Comparison of ENCODE assay signal across 12 mouse cellular contexts in genomic region chr7:81993140-81993539, GRCm38 (mm10). TPM values are rescaled to one million over a fixed set of nuclear protein-coding genes. Genes with fewer than 3 reads are reported as not detected.
DNase-seq lines count a peak whose midpoint lies in the region; ATAC-seq and TF ChIP-seq lines count a peak whose summit lies in the region.
"Had no signal": no experiment of that assay in that cellular context is flagged by ENCODE, and none has a peak within 500 bp of the region (broad histone marks: within the 10 kb centered on the region; RNA-seq: fewer than 3 reads in every experiment).

No protein-coding gene starts in this region.

- H3K27me3 ChIP-seq in heart, embryonic 13.5 days (replicated peaks): peaks cover 92% of the 10 kb centered on the region
- peaks cover 77% of the 10 kb centered on the region for H3K27me3 ChIP-seq in lung, embryonic 14.5 days (ENCODE audit: insufficient read depth, low read length)
- H3K27me3 ChIP-seq in embryonic facial prominence, embryonic 10.5 days (replicated peaks; ENCODE audit: low read depth, poor library complexity, severe bottlenecking): peaks cover 92% of the 10 kb centered on the region
- H3K27me3 ChIP-seq in limb, embryonic 12.5 days: peaks cover 77% of the 10 kb centered on the region

- H3K36me3 ChIP-seq in heart, embryonic 13.5 days: no peaks in the 10 kb centered on the region
- no peaks in the 10 kb centered on the region for H3K36me3 ChIP-seq in lung, embryonic 14.5 days (ENCODE audit: insufficient read depth)
- H3K36me3 ChIP-seq in embryonic facial prominence, embryonic 10.5 days (replicated peaks): no peaks in the 10 kb centered on the region
- no peaks in the 10 kb centered on the region for H3K36me3 ChIP-seq in limb, embryonic 12.5 days
- H3K36me3 ChIP-seq: hindbrain, embryonic 15.5 days had no signal

- no peak for DNase-seq in heart, adult 18-20 months
- DNase-seq in lung, embryonic 14.5 days: no peak
- DNase-seq in lung, postnatal 10 days: no peak
- no peak for DNase-seq in embryonic facial prominence, embryonic 10.5 days (ENCODE audit: low spot score)
- DNase-seq in ovary, adult 18-20 months (ENCODE audit: low spot score): no peak
- DNase-seq in frontal cortex, postnatal 36 days (ENCODE audit: low spot score in 2 of 2): no peak
- DNase-seq: gastrocnemius, postnatal 36 days; right cerebral cortex, postnatal 25 days had no signal

- H3K4me3 ChIP-seq in heart, embryonic 13.5 days: peak overlapping the region; percentile 54
- no peak overlapping the region for H3K4me3 ChIP-seq in lung, embryonic 14.5 days (ENCODE audit: low read depth, low read length)
- H3K4me3 ChIP-seq in embryonic facial prominence, embryonic 10.5 days: peak overlapping the region; percentile 68
- peak overlapping the region; percentile 66; the same call in 1 of the 2 replicates for H3K4me3 ChIP-seq in limb, embryonic 12.5 days (replicated peaks)

- TF ChIP-seq CTCF in lung, embryonic 14.5 days (IDR thresholded peaks at IDR 0.05; ENCODE audit: low read depth): no peak

- H3K4me2 ChIP-seq in heart, embryonic 13.5 days: peak overlapping the region; percentile 93; the same call in 1 of the 2 replicates
- peak overlapping the region; percentile 90; the same call in 1 of the 2 replicates for H3K4me2 ChIP-seq in lung, embryonic 14.5 days
- peak overlapping the region; percentile 97; the same call in 1 of the 2 replicates for H3K4me2 ChIP-seq in limb, embryonic 12.5 days

- H3K27ac ChIP-seq in heart, embryonic 13.5 days (replicated peaks): no peak overlapping the region
- no peak overlapping the region for H3K27ac ChIP-seq in lung, embryonic 14.5 days (ENCODE audit: low read depth)
- 0 out of 2 replicates have a peak overlapping the region, but pooled peaks have one; percentile 81 for H3K27ac ChIP-seq in embryonic facial prominence, embryonic 10.5 days (replicated peaks)
- no peak overlapping the region for H3K27ac ChIP-seq in limb, embryonic 12.5 days
- H3K27ac ChIP-seq: hindbrain, embryonic 15.5 days had no signal

- no peaks in the 10 kb centered on the region for H3K9me3 ChIP-seq in heart, embryonic 13.5 days
- no peaks in the 10 kb centered on the region for H3K9me3 ChIP-seq in lung, embryonic 14.5 days (ENCODE audit: low read depth, low read length)
- H3K9me3 ChIP-seq in embryonic facial prominence, embryonic 10.5 days: no peaks in the 10 kb centered on the region
- H3K9me3 ChIP-seq in limb, embryonic 12.5 days: no peaks in the 10 kb centered on the region
- H3K9me3 ChIP-seq: hindbrain, embryonic 15.5 days had no signal

- no peak overlapping the region; the same call in 1 of the 2 replicates for H3K9ac ChIP-seq in heart, embryonic 13.5 days
- H3K9ac ChIP-seq in lung, embryonic 14.5 days: no peak overlapping the region
- no peak overlapping the region for H3K9ac ChIP-seq in limb, embryonic 12.5 days (replicated peaks)

- H3K4me1 ChIP-seq in heart, embryonic 13.5 days: peaks cover 15% of the 10 kb centered on the region
- H3K4me1 ChIP-seq in lung, embryonic 14.5 days (ENCODE audit: insufficient read depth): no peaks in the 10 kb centered on the region
- peaks cover 46% of the 10 kb centered on the region for H3K4me1 ChIP-seq in embryonic facial prominence, embryonic 10.5 days
- peaks cover 46% of the 10 kb centered on the region for H3K4me1 ChIP-seq in limb, embryonic 12.5 days (replicated peaks)

- 37% methylated on average over 7 of the region's 7 CpGs for WGBS in heart, embryonic 13.5 days
- WGBS in lung, embryonic 14.5 days: 34% methylated on average over 7 of the region's 7 CpGs
- 32% methylated on average over 7 of the region's 7 CpGs for WGBS in embryonic facial prominence, embryonic 10.5 days
- 26% methylated on average over 7 of the region's 7 CpGs for WGBS in limb, embryonic 12.5 days

- ATAC-seq in heart, embryonic 13.5 days (ENCODE audit: extremely low read depth, insufficient number of reproducible peaks, low FRiP score, low TSS enrichment): no peak
- no peak for ATAC-seq in lung, embryonic 14.5 days (ENCODE audit: insufficient read depth)
- ATAC-seq in limb, embryonic 12.5 days (ENCODE audit: insufficient number of reproducible peaks, insufficient read depth, low FRiP score, low TSS enrichment, low read depth): no peak

RNA-seq across cellular contexts. Expression of gene Bnc1, which starts 1.0 kb away (rescaled TPM):
- polyA plus RNA-seq in heart, embryonic 13.5 days (2015; fragmentation: Nextera tagmentation; extraction: Ambion mirVana): 4.8 and 6.3 TPM in 2 replicates
- 1 to 10 TPM; 1.0 to 1.2 TPM for total RNA-seq in heart, adult 18-20 months (2021)
- polyA plus RNA-seq in lung, embryonic 14.5 days (2014; fragmentation: Nextera tagmentation; extraction: Ambion mirVana): 1.5 and 2.4 TPM in 2 replicates
- polyA plus RNA-seq in embryonic facial prominence, embryonic 10.5 days (2016; fragmentation: Nextera tagmentation; extraction: Ambion mirVana): 3.1 and 4.5 TPM in 2 replicates
- 4.2 and 4.4 TPM in 2 replicates for polyA plus RNA-seq in limb, embryonic 12.5 days (2016; fragmentation: Nextera tagmentation; extraction: Ambion mirVana)
- total RNA-seq: gastrocnemius, postnatal 36 days; left cerebral cortex, postnatal 14 days had no signal

RNA-seq across cellular contexts. Expression of gene Hdgfl3, which starts 58.9 kb away (rescaled TPM):
- 10.0 TPM in 2 replicates for polyA plus RNA-seq in heart, embryonic 13.5 days (2015; fragmentation: Nextera tagmentation; extraction: Ambion mirVana)
- total RNA-seq in heart, adult 18-20 months (2021): 1 to 10 TPM; 7.2 to 9.2 TPM
- polyA plus RNA-seq in lung, embryonic 14.5 days (2014; fragmentation: Nextera tagmentation; extraction: Ambion mirVana): 13.5 and 14.4 TPM in 2 replicates
- 23.6 and 27.5 TPM in 2 replicates for polyA plus RNA-seq in embryonic facial prominence, embryonic 10.5 days (2016; fragmentation: Nextera tagmentation; extraction: Ambion mirVana)
- 35.0 and 37.8 TPM in 2 replicates for polyA plus RNA-seq in limb, embryonic 12.5 days (2016; fragmentation: Nextera tagmentation; extraction: Ambion mirVana)
